In genomic region chr4:82226197-82227119, GRCm38 (mm10) we compare ENCODE assay signal across 26 mouse cellular contexts.
A peak's percentile ranks its signal among the peaks of the same experiment; 100 is the strongest.
DNase-seq lines count a peak whose midpoint lies in the region; ATAC-seq and TF ChIP-seq lines count a peak whose summit lies in the region.
"Had no signal": no experiment of that assay in that cellular context is flagged by ENCODE, and none has a peak within 500 bp of the region (broad histone marks: within the 10 kb centered on the region; RNA-seq: fewer than 3 reads in every experiment).

No protein-coding gene starts in this region.

- no peak overlapping the region for H3K9ac ChIP-seq in lung, embryonic 14.5 days
- H3K9ac ChIP-seq in forebrain, embryonic 14.5 days (ENCODE audit: low read length), result no peak overlapping the region
- H3K9ac ChIP-seq in limb, embryonic 14.5 days (ENCODE audit: low read depth, low read length, severe bottlenecking), result no peak overlapping the region
- H3K9ac ChIP-seq: heart, embryonic 15.5 days; kidney, embryonic 15.5 days; midbrain, embryonic 12.5 days had no signal

- DNase-seq in lung, embryonic 14.5 days, result peak; percentile 59
- no peak for DNase-seq in lung, adult 2 months
- peak; percentile 90 for DNase-seq in forebrain, embryonic 14.5 days (ENCODE audit: low spot score)
- peak; percentile 73 for DNase-seq in forelimb bud, embryonic 11.5 days (ENCODE audit: low read depth, low spot score)
- DNase-seq in limb, embryonic 14.5 days (ENCODE audit: low spot score), result peak; percentile 65
- no peak for DNase-seq in ovary, adult 18-20 months (ENCODE audit: low spot score)
- DNase-seq in urinary bladder, postnatal 14 days (ENCODE audit: low spot score), result no peak
- no peak for DNase-seq in retina, postnatal 1 day
- DNase-seq: adrenal gland, postnatal 36 days; cerebellum, adult 9-10 months; cerebellum, postnatal 36 days; gastrocnemius, postnatal 10 days; kidney, adult 18-20 months; kidney, postnatal 25 days; lung, postnatal 36 days; right cerebral cortex, postnatal 25 days; spleen, adult 18-20 months; thymus, postnatal 36 days had no signal

- H3K4me1 ChIP-seq in lung, embryonic 14.5 days (ENCODE audit: insufficient read depth), result no peaks in the 10 kb centered on the region
- H3K4me1 ChIP-seq in lung, adult 2 months (ENCODE audit: control insufficient read depth, insufficient read depth, low read length), result no peaks in the 10 kb centered on the region
- no peaks in the 10 kb centered on the region for H3K4me1 ChIP-seq in forebrain, embryonic 14.5 days (ENCODE audit: control insufficient read depth, insufficient read depth, low read length)
- H3K4me1 ChIP-seq in limb, embryonic 14.5 days (ENCODE audit: control insufficient read depth, insufficient read depth, low read length), result peaks cover 27% of the 10 kb centered on the region
- H3K4me1 ChIP-seq: heart, embryonic 10.5 days; heart, embryonic 15.5 days; kidney, embryonic 15.5 days; midbrain, embryonic 12.5 days had no signal

- no peaks in the 10 kb centered on the region for H3K27me3 ChIP-seq in lung, embryonic 14.5 days (ENCODE audit: insufficient read depth, low read length)
- H3K27me3 ChIP-seq in forebrain, embryonic 14.5 days (replicated peaks; ENCODE audit: control insufficient read depth, insufficient read depth, low read length), result no peaks in the 10 kb centered on the region
- no peaks in the 10 kb centered on the region for H3K27me3 ChIP-seq in limb, embryonic 14.5 days (ENCODE audit: control insufficient read depth, insufficient read depth, low read length)
- H3K27me3 ChIP-seq: heart, embryonic 15.5 days; kidney, embryonic 15.5 days; megakaryocyte, embryonic 14.5 days; midbrain, embryonic 12.5 days had no signal

- TF ChIP-seq CTCF in lung, embryonic 14.5 days (IDR thresholded peaks at IDR 0.05; ENCODE audit: low read depth), result no peak
- no peak for TF ChIP-seq CTCF in lung, adult 2 months (IDR thresholded peaks at IDR 0.05; ENCODE audit: insufficient read depth, low read length)

- H3K36me3 ChIP-seq in lung, embryonic 14.5 days (ENCODE audit: insufficient read depth), result no peaks in the 10 kb centered on the region
- no peaks in the 10 kb centered on the region for H3K36me3 ChIP-seq in forebrain, embryonic 14.5 days (ENCODE audit: control insufficient read depth, insufficient read depth, low read length)
- H3K36me3 ChIP-seq in limb, embryonic 14.5 days (ENCODE audit: control insufficient read depth, insufficient read depth, low read length), result no peaks in the 10 kb centered on the region
- H3K36me3 ChIP-seq: heart, embryonic 10.5 days; heart, embryonic 15.5 days; kidney, embryonic 15.5 days; midbrain, embryonic 12.5 days had no signal

- no peak overlapping the region for H3K4me3 ChIP-seq in lung, embryonic 14.5 days (ENCODE audit: low read depth, low read length)
- H3K4me3 ChIP-seq in lung, adult 2 months (replicated peaks; ENCODE audit: extremely low read depth, low read depth, low read length), result no peak overlapping the region
- no peak overlapping the region for H3K4me3 ChIP-seq in forebrain, embryonic 14.5 days (ENCODE audit: low read depth, low read length)
- no peak overlapping the region for H3K4me3 ChIP-seq in limb, embryonic 14.5 days (replicated peaks; ENCODE audit: low read length)
- H3K4me3 ChIP-seq: heart, embryonic 10.5 days; heart, embryonic 15.5 days; kidney, embryonic 15.5 days; left cerebral cortex, adult 2 months; megakaryocyte, embryonic 14.5 days; midbrain, embryonic 12.5 days had no signal

- H3K27ac ChIP-seq in lung, embryonic 14.5 days (ENCODE audit: low read depth), result no peak overlapping the region
- H3K27ac ChIP-seq in forebrain, embryonic 14.5 days (ENCODE audit: low read depth, low read length), result no peak overlapping the region; the same call in 1 of the 2 replicates
- H3K27ac ChIP-seq in limb, embryonic 14.5 days (replicated peaks; ENCODE audit: low read depth, low read length), result peak overlapping the region; percentile 52; the same call in 1 of the 2 replicates
- H3K27ac ChIP-seq: heart, embryonic 10.5 days; heart, embryonic 15.5 days; kidney, embryonic 15.5 days; left cerebral cortex, adult 2 months; midbrain, embryonic 12.5 days had no signal

- H3K9me3 ChIP-seq in lung, embryonic 14.5 days (ENCODE audit: low read depth, low read length), result no peaks in the 10 kb centered on the region
- no peaks in the 10 kb centered on the region for H3K9me3 ChIP-seq in forebrain, embryonic 14.5 days (replicated peaks; ENCODE audit: control insufficient read depth, low read length)
- H3K9me3 ChIP-seq in limb, embryonic 14.5 days (ENCODE audit: control insufficient read depth, low read length), result no peaks in the 10 kb centered on the region
- H3K9me3 ChIP-seq: heart, embryonic 10.5 days; heart, embryonic 15.5 days; kidney, embryonic 15.5 days; midbrain, embryonic 12.5 days had no signal

- WGBS in lung, embryonic 14.5 days, result 53% methylated on average over 6 of the region's 6 CpGs
- 68% methylated on average over 6 of the region's 6 CpGs for WGBS in lung, adult 2 months
- WGBS in forebrain, embryonic 14.5 days, result 51% methylated on average over 6 of the region's 6 CpGs
- WGBS in limb, embryonic 14.5 days, result 33% methylated on average over 6 of the region's 6 CpGs

- TF ChIP-seq POLR2A in lung, adult 2 months (IDR thresholded peaks at IDR 0.05; ENCODE audit: borderline replicate concordance, extremely low read depth, low read depth, low read length), result no peak
- no peak for TF ChIP-seq POLR2A in limb, embryonic 14.5 days (IDR thresholded peaks at IDR 0.05; ENCODE audit: borderline replicate concordance, extremely low read depth, insufficient read depth, insufficient read length)

- ATAC-seq in lung, embryonic 14.5 days (ENCODE audit: insufficient read depth), result no peak
- ATAC-seq in forebrain, embryonic 14.5 days, result peak; percentile 94
- ATAC-seq in limb, embryonic 14.5 days (ENCODE audit: low FRiP score, low read depth), result peak; percentile 89
- ATAC-seq: hindbrain, embryonic 16.5 days had no signal

- no peak overlapping the region for H3K4me2 ChIP-seq in lung, embryonic 14.5 days
- no peak overlapping the region for H3K4me2 ChIP-seq in forebrain, embryonic 14.5 days (ENCODE audit: low read length)
- no peak overlapping the region for H3K4me2 ChIP-seq in limb, embryonic 14.5 days (replicated peaks; ENCODE audit: low read depth, low read length, severe bottlenecking)
- H3K4me2 ChIP-seq: heart, embryonic 15.5 days; kidney, embryonic 15.5 days; liver, embryonic 11.5 days; midbrain, embryonic 12.5 days had no signal

Comparison
In these comparisons a context has a peak if more than half of its experiments do, and no peak if none do; other contexts are left out.
1. DNase-seq: peak in lung, embryonic 14.5 days (single experiment), forebrain, embryonic 14.5 days (single experiment), forelimb bud, embryonic 11.5 days (single experiment) and limb, embryonic 14.5 days (single experiment); none in lung, adult 2 months (single experiment), ovary, adult 18-20 months (single experiment), urinary bladder, postnatal 14 days (single experiment) and retina, postnatal 1 day (single experiment).